24 mouse cellular contexts compared by ENCODE assay signal in the genomic region with DNA sequence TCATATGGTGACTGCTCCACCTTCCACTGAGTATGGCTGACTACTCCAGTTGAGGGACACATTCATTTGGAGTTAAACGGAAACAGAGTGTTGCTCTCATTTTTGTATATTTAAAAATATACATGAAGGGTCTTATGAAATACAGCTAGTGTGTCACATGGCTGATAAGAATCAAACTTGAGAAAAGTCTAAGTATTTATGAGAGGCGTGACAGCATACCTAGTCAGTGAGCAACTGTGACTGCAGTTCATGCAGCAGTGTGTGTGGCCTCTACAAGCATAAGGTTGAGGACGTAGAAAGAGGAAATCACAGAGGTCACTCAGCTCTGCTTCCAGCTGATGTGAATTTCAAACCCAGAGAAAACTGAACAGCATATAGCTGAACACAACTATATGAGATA.
DNase-seq lines count a peak whose midpoint lies in the region; ATAC-seq and TF ChIP-seq lines count a peak whose summit lies in the region.
"Had no signal": no experiment of that assay in that cellular context is flagged by ENCODE, and none has a peak within 500 bp of the region (broad histone marks: within the 10 kb centered on the region; RNA-seq: fewer than 3 reads in every experiment).

No protein-coding gene starts in this region.

- intact Hi-C loops in heart, postnatal 25 days (cut with DNase I) = no loop called here

- peak; percentile 94 for TF ChIP-seq EP300 in lung, postnatal 0 days (IDR thresholded peaks at IDR 0.05)

- TF ChIP-seq CTCF in lung, postnatal 0 days (IDR thresholded peaks at IDR 0.05) = no peak

- H3K9me3 ChIP-seq in lung, postnatal 0 days (ENCODE audit: low read length) = no peaks in the 10 kb centered on the region
- H3K9me3 ChIP-seq: embryonic facial prominence, embryonic 10.5 days; embryonic facial prominence, embryonic 12.5 days; forebrain, embryonic 13.5 days; forebrain, embryonic 15.5 days; G1E had no signal

- peak; percentile 10 for DNase-seq in heart, adult 11 months
- DNase-seq in heart, postnatal 25 days (ENCODE audit: low spot score) = no peak
- DNase-seq in lung, postnatal 0 days (ENCODE audit: low spot score) = peak; percentile 88
- DNase-seq in lung, postnatal 4 days = no peak
- peak; percentile 32 for DNase-seq in lung, postnatal 36 days
- DNase-seq in lung, adult 18-20 months = no peak
- DNase-seq: adrenal gland, adult 8-10 months; adrenal gland, postnatal 14 days; adrenal gland, postnatal 36 days; B cell, adult 2 months; cerebellum, adult 11-12 months; cerebellum, adult 2 months; cerebellum, adult 9-10 months; cerebellum, postnatal 10 days; cerebellum, postnatal 25 days had no signal

- H3K27me3 ChIP-seq in lung, postnatal 0 days (replicated peaks; ENCODE audit: insufficient read depth, low read length) = no peaks in the 10 kb centered on the region
- H3K27me3 ChIP-seq: CH12.LX; embryonic facial prominence, embryonic 12.5 days; forebrain, embryonic 13.5 days; forebrain, embryonic 15.5 days; Patski had no signal

- 61% methylated on average over 3 of the region's 3 CpGs for WGBS in lung, postnatal 0 days

- no peaks in the 10 kb centered on the region for H3K36me3 ChIP-seq in lung, postnatal 0 days (ENCODE audit: insufficient read depth, low read length)
- H3K36me3 ChIP-seq: embryonic facial prominence, embryonic 12.5 days; G1E had no signal

- no peak overlapping the region for H3K9ac ChIP-seq in lung, postnatal 0 days (replicated peaks; ENCODE audit: low read depth)
- H3K9ac ChIP-seq: embryonic facial prominence, embryonic 12.5 days; forebrain, embryonic 13.5 days; forebrain, embryonic 15.5 days had no signal

- ATAC-seq in lung, postnatal 0 days = peak; percentile 98
- ATAC-seq: activated CD4-positive, CD25-positive, alpha-beta regulatory T cell, adult 4 months; CD4-positive, CD25-positive, alpha-beta regulatory T cell, adult 4 months; forebrain, embryonic 13.5 days; forebrain, embryonic 15.5 days; Patski had no signal

- no peak overlapping the region for H3K4me2 ChIP-seq in lung, postnatal 0 days (replicated peaks; ENCODE audit: low read depth, low read length)
- H3K4me2 ChIP-seq: embryonic facial prominence, embryonic 12.5 days; forebrain, embryonic 13.5 days; forebrain, embryonic 15.5 days had no signal

- peak overlapping the region; percentile 40 for H3K27ac ChIP-seq in lung, postnatal 0 days (ENCODE audit: low read length)
- H3K27ac ChIP-seq: embryonic facial prominence, embryonic 10.5 days; embryonic facial prominence, embryonic 12.5 days; forebrain, embryonic 13.5 days; forebrain, embryonic 15.5 days had no signal

- no peak overlapping the region for H3K4me3 ChIP-seq in lung, postnatal 0 days (ENCODE audit: low read depth, low read length)
- H3K4me3 ChIP-seq: embryonic facial prominence, embryonic 10.5 days; embryonic facial prominence, embryonic 12.5 days; forebrain, embryonic 13.5 days; forebrain, embryonic 15.5 days had no signal

- H3K4me1 ChIP-seq in lung, postnatal 0 days (ENCODE audit: insufficient read depth, low read depth, low read length) = no peaks in the 10 kb centered on the region
- H3K4me1 ChIP-seq: embryonic facial prominence, embryonic 12.5 days; forebrain, embryonic 13.5 days; forebrain, embryonic 15.5 days had no signal

Comparison
In these comparisons a context has a peak if more than half of its experiments do, and no peak if none do; other contexts are left out.
1. DNase-seq: peak in heart, adult 11 months (single experiment), lung, postnatal 0 days (single experiment) and lung, postnatal 36 days (single experiment); none in heart, postnatal 25 days (single experiment), lung, postnatal 4 days (0 of 2) and lung, adult 18-20 months (0 of 2).